7 mouse cellular contexts compared by ENCODE assay signal in genomic region chr1:155082965-155083268, GRCm38 (mm10). TPM values are rescaled to one million over a fixed set of nuclear protein-coding genes. Genes with fewer than 3 reads are reported as not detected.
DNase-seq lines count a peak whose midpoint lies in the region; ATAC-seq and TF ChIP-seq lines count a peak whose summit lies in the region.

No protein-coding gene starts in this region.

- WGBS in forebrain, embryonic 12.5 days = 0% methylated on average over 18 of the region's 18 CpGs
- under 1% methylated on average over 17 of the region's 18 CpGs for WGBS in kidney, postnatal 0 days
- WGBS in midbrain, embryonic 14.5 days = under 1% methylated on average over 18 of the region's 18 CpGs

- H3K9me3 ChIP-seq in forebrain, embryonic 12.5 days = no peaks in the 10 kb centered on the region
- no peaks in the 10 kb centered on the region for H3K9me3 ChIP-seq in kidney, postnatal 0 days (replicated peaks; ENCODE audit: low read length)
- H3K9me3 ChIP-seq in midbrain, embryonic 14.5 days (ENCODE audit: control insufficient read depth, low read length) = no peaks in the 10 kb centered on the region

- peak; percentile 49 to 53 for DNase-seq in lung, adult 18-20 months
- no peak for DNase-seq in lung, postnatal 25 days (ENCODE audit: low spot score)
- peak; percentile 84 for DNase-seq in ZHBTc4 (ENCODE audit: low read depth, low spot score)
- peak; percentile 80 for DNase-seq in kidney, postnatal 0 days (ENCODE audit: low spot score)
- DNase-seq in midbrain, embryonic 14.5 days = peak; percentile 90
- no peak for DNase-seq in urinary bladder, postnatal 25 days (ENCODE audit: low spot score)

- peak overlapping the region; percentile 41 for H3K4me3 ChIP-seq in forebrain, embryonic 12.5 days (replicated peaks)
- H3K4me3 ChIP-seq in kidney, postnatal 0 days (replicated peaks; ENCODE audit: low read depth, low read length) = peak overlapping the region; percentile 45
- H3K4me3 ChIP-seq in midbrain, embryonic 14.5 days (replicated peaks; ENCODE audit: low read depth, low read length) = peak overlapping the region; percentile 33

- H3K9ac ChIP-seq in forebrain, embryonic 12.5 days = peak overlapping the region; percentile 33; the same call in 1 of the 2 replicates
- peak overlapping the region; percentile 66 for H3K9ac ChIP-seq in kidney, postnatal 0 days (ENCODE audit: low read depth, low read length)
- H3K9ac ChIP-seq in midbrain, embryonic 14.5 days (replicated peaks; ENCODE audit: low read length) = peak overlapping the region; percentile 68

- no peak for ATAC-seq in forebrain, embryonic 12.5 days (ENCODE audit: low FRiP score)
- peak; percentile 11 for ATAC-seq in kidney, postnatal 0 days (replicated peaks; ENCODE audit: low FRiP score, low read depth)
- ATAC-seq in midbrain, embryonic 14.5 days (ENCODE audit: low FRiP score, low TSS enrichment) = no peak; the same call in 1 of the 2 replicates

- no peak for TF ChIP-seq CTCF in kidney, postnatal 0 days (IDR thresholded peaks at IDR 0.05; ENCODE audit: low read depth)

- peaks cover 65% of the 10 kb centered on the region for H3K4me1 ChIP-seq in forebrain, embryonic 12.5 days
- H3K4me1 ChIP-seq in kidney, postnatal 0 days (replicated peaks; ENCODE audit: insufficient read depth, low read length) = peaks cover 36% of the 10 kb centered on the region
- peaks cover 50% of the 10 kb centered on the region for H3K4me1 ChIP-seq in midbrain, embryonic 14.5 days (ENCODE audit: control insufficient read depth, insufficient read depth, low read length)

- H3K36me3 ChIP-seq in forebrain, embryonic 12.5 days (replicated peaks) = no peaks in the 10 kb centered on the region
- H3K36me3 ChIP-seq in kidney, postnatal 0 days (ENCODE audit: insufficient read depth, low read length) = no peaks in the 10 kb centered on the region
- H3K36me3 ChIP-seq in midbrain, embryonic 14.5 days (ENCODE audit: control insufficient read depth, insufficient read depth, low read length) = no peaks in the 10 kb centered on the region

- peak overlapping the region; percentile 99 for H3K27ac ChIP-seq in forebrain, embryonic 12.5 days
- H3K27ac ChIP-seq in kidney, postnatal 0 days = peak overlapping the region; percentile 95
- H3K27ac ChIP-seq in midbrain, embryonic 14.5 days (replicated peaks; ENCODE audit: low read depth, low read length) = peak overlapping the region; percentile 99

- H3K4me2 ChIP-seq in forebrain, embryonic 12.5 days = peak overlapping the region; percentile 67
- peak overlapping the region; percentile 82 for H3K4me2 ChIP-seq in kidney, postnatal 0 days (ENCODE audit: low read length)
- H3K4me2 ChIP-seq in midbrain, embryonic 14.5 days (ENCODE audit: low read length) = peak overlapping the region; percentile 66

- no peaks in the 10 kb centered on the region for H3K27me3 ChIP-seq in forebrain, embryonic 12.5 days
- H3K27me3 ChIP-seq in kidney, postnatal 0 days (ENCODE audit: insufficient read depth, low read length) = no peaks in the 10 kb centered on the region
- no peaks in the 10 kb centered on the region for H3K27me3 ChIP-seq in midbrain, embryonic 14.5 days (ENCODE audit: control insufficient read depth, insufficient read depth, low read length)

RNA-seq across cellular contexts. Expression of gene Ier5, which starts 16.5 kb away (rescaled TPM):
- 15.2 and 19.2 TPM in 2 replicates for polyA plus RNA-seq in forebrain, embryonic 12.5 days (2016; fragmentation: Nextera tagmentation; extraction: Ambion mirVana)
- 8.0 and 11.4 TPM in 2 replicates for polyA plus RNA-seq in kidney, postnatal 0 days (2015; fragmentation: Nextera tagmentation; extraction: Ambion mirVana)
- 13.4 TPM in 2 replicates for polyA plus RNA-seq in midbrain, embryonic 14.5 days (2014; fragmentation: Nextera tagmentation; extraction: Ambion mirVana)

Comparison
In these comparisons a context has a peak if more than half of its experiments do, and no peak if none do; other contexts are left out.
1. DNase-seq: peak in lung, adult 18-20 months (2 of 2), ZHBTc4 (single experiment), kidney, postnatal 0 days (single experiment) and midbrain, embryonic 14.5 days (single experiment); none in lung, postnatal 25 days (single experiment) and urinary bladder, postnatal 25 days (single experiment).
2. Peak in every context shown above with its lines, with median percentiles within 50 percentile points of each other: H3K27ac ChIP-seq, H3K4me2 ChIP-seq, H3K4me3 ChIP-seq and H3K9ac ChIP-seq.